Mouse (Mus musculus): ENCODE measurements around the gene Kcnd3. TPM values are rescaled to one million over a fixed set of nuclear protein-coding genes. Genes with fewer than 3 reads are reported as not detected.

Kcnd3 gene
- polyA plus RNA-seq, 1 experiment: 42.2 TPM

GRCm38 (mm10) chr3:105680346-105680745 is 228.2 kb downstream of the Kcnd3 start:
- WGBS: 90% methylated on average over 7 of the region's 7 CpGs
- H3K4me3 ChIP-seq (ENCODE audit: insufficient read depth, low read depth, low read length): no peak overlapping the region
- H3K4me1 ChIP-seq (ENCODE audit: control insufficient read depth, insufficient read depth, low read length): no peaks in the 10 kb centered on the region
- TF ChIP-seq CTCF (IDR thresholded peaks at IDR 0.05; ENCODE audit: insufficient read depth, low read depth, low read length) (no peak), POLR2A (IDR thresholded peaks at IDR 0.05; ENCODE audit: insufficient read depth, low read depth, low read length) (no peak)
- H3K27ac ChIP-seq (ENCODE audit: insufficient read depth, low read depth, low read length): no peak overlapping the region

GRCm38 (mm10) chr3:105686394-105687323 is 234.5 kb downstream of the Kcnd3 start:
- WGBS: 9% methylated on average over 60 of the region's 60 CpGs
- TF ChIP-seq POLR2A (IDR thresholded peaks at IDR 0.05; ENCODE audit: insufficient read depth, low read depth, low read length) (no peak), CTCF (IDR thresholded peaks at IDR 0.05; ENCODE audit: insufficient read depth, low read depth, low read length) (no peak)
- H3K27ac ChIP-seq (ENCODE audit: insufficient read depth, low read depth, low read length): no peak overlapping the region
- H3K4me1 ChIP-seq (ENCODE audit: control insufficient read depth, insufficient read depth, low read length): no peaks in the 10 kb centered on the region
- peak overlapping the region; percentile 60 for H3K4me3 ChIP-seq (ENCODE audit: insufficient read depth, low read depth, low read length)

- under 1% methylated on average over 72 of the region's 72 CpGs for whole genome bisulfite sequencing
- Histone ChIP-seq H3K27ac (ENCODE audit: insufficient read depth, low read depth, low read length) (peak within 1 kb of the TSS; percentile 95), H3K4me3 (ENCODE audit: insufficient read depth, low read depth, low read length) (peak within 1 kb of the TSS; percentile 60), H3K4me1 (ENCODE audit: control insufficient read depth, insufficient read depth, low read length) (no peaks in the 10 kb centered on the region)
- TF ChIP-seq POLR2A (IDR thresholded peaks at IDR 0.05; ENCODE audit: insufficient read depth, low read depth, low read length) (peak; percentile 52), CTCF (IDR thresholded peaks at IDR 0.05; ENCODE audit: insufficient read depth, low read depth, low read length) (peak; percentile 99)
Measured at GRCm38 (mm10) chr3:105687324-105688060, 235.4 kb downstream of the Kcnd3 start, which contains the start of gene Ddx20. TSS of gene Ddx20 (minus strand) at chr3:105687574.

- Histone ChIP-seq H3K27ac (ENCODE audit: insufficient read depth, low read depth, low read length) (no peak overlapping the region), H3K4me1 (ENCODE audit: control insufficient read depth, insufficient read depth, low read length) (peaks cover 4% of the 10 kb centered on the region), H3K4me3 (ENCODE audit: insufficient read depth, low read depth, low read length) (no peak overlapping the region)
- WGBS: 96% methylated on average over 2 of the region's 2 CpGs
- TF ChIP-seq POLR2A (IDR thresholded peaks at IDR 0.05; ENCODE audit: insufficient read depth, low read depth, low read length): no peak
- TF ChIP-seq CTCF (IDR thresholded peaks at IDR 0.05; ENCODE audit: insufficient read depth, low read depth, low read length): no peak
Measured at GRCm38 (mm10) chr3:105688536-105688935, 236.4 kb downstream of the Kcnd3 start.

- 0 out of 2 replicates have a peak overlapping the region, but pooled peaks have one; percentile 7 for H3K27ac ChIP-seq (ENCODE audit: insufficient read depth, low read depth, low read length)
- TF ChIP-seq CTCF (IDR thresholded peaks at IDR 0.05; ENCODE audit: insufficient read depth, low read depth, low read length): no peak
- TF ChIP-seq POLR2A (IDR thresholded peaks at IDR 0.05; ENCODE audit: insufficient read depth, low read depth, low read length): no peak
- H3K4me1 ChIP-seq (ENCODE audit: control insufficient read depth, insufficient read depth, low read length): peaks cover 22% of the 10 kb centered on the region
- WGBS: 51% methylated on average over 14 of the region's 14 CpGs
- no peak overlapping the region for H3K4me3 ChIP-seq (ENCODE audit: insufficient read depth, low read depth, low read length)
Measured at GRCm38 (mm10) chr3:105693327-105694080, 241.4 kb downstream of the Kcnd3 start.

GRCm38 (mm10) chr3:105695476-105696386 is 243.6 kb downstream of the Kcnd3 start:
- WGBS: 37% methylated on average over 20 of the region's 20 CpGs
- peaks cover 22% of the 10 kb centered on the region for H3K4me1 ChIP-seq (ENCODE audit: control insufficient read depth, insufficient read depth, low read length)
- H3K27ac ChIP-seq (ENCODE audit: insufficient read depth, low read depth, low read length): peak overlapping the region; percentile 33
- no peak for TF ChIP-seq POLR2A (IDR thresholded peaks at IDR 0.05; ENCODE audit: insufficient read depth, low read depth, low read length)
- no peak for TF ChIP-seq CTCF (IDR thresholded peaks at IDR 0.05; ENCODE audit: insufficient read depth, low read depth, low read length)
- H3K4me3 ChIP-seq (ENCODE audit: insufficient read depth, low read depth, low read length): no peak overlapping the region

- TF ChIP-seq POLR2A (IDR thresholded peaks at IDR 0.05; ENCODE audit: insufficient read depth, low read depth, low read length) (no peak), CTCF (IDR thresholded peaks at IDR 0.05; ENCODE audit: insufficient read depth, low read depth, low read length) (no peak)
- no peak overlapping the region for H3K4me3 ChIP-seq (ENCODE audit: insufficient read depth, low read depth, low read length)
- H3K4me1 ChIP-seq (ENCODE audit: control insufficient read depth, insufficient read depth, low read length): peaks cover 22% of the 10 kb centered on the region
- WGBS: 75% methylated on average over 17 of the region's 17 CpGs
- no peak overlapping the region for H3K27ac ChIP-seq (ENCODE audit: insufficient read depth, low read depth, low read length)
Measured at GRCm38 (mm10) chr3:105696387-105697147, 244.4 kb downstream of the Kcnd3 start.

Measured in olfactory bulb, adult 2 months (tissue).